Mouse (Mus musculus): ENCODE results near the gene Ell3. TPM values are rescaled to one million over a fixed set of nuclear protein-coding genes. Genes with fewer than 3 reads are reported as not detected.
"Not testable (repeated sequence)": the region's sequence is repeated elsewhere in the genome, so short reads cannot be mapped to it uniquely, and the experiment has no call there.

Ell3 gene
- polyA plus RNA-seq, 1 experiment: 17.2 TPM

DNA sequence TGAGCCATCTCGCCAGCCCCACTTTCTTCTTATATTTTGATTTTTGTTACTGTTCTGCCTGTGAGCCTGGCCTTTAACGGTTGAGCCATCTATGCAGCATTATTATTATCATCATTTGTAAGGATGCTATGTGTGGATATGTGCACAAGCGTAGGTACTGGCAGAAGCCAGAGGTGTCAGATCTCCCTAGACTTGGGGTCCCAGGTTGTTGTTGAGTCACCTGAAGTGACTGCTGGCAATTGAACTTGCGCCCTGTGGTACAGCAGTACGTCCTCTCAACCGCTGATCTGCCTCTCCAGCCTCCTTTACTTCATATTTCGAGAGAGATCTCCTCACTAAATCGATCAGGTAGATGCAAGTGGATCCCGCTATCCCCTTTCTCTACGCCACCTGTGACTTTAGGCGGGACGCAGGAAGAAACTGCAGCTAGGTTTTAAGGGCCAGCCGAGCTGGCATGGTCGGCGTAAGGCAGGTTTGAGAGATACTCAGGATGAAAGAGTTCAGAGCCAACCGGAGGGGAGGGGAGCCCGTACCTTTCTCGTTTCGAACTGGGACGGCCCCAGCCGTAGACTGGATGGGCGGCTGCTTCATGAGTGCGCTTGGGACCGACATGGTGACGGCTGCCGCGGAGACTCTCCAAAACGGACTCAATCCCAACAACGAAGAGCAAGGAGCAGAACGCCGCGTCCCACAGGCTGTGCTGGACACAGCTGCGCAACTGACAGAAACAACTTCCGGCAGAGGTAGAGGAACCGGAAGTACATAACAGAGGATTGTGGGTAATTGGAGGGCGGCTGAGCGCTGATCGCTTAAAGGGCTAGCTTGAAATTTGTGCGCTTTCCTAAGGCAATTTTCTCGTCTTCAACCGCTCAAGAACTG lies 29.5 kb upstream of the Ell3 start, which contains the start of gene Mfap1b:
Gene Mfap1b (minus strand): TSS at position 767 of the 879 bp plus-strand sequence.
- peak; percentile 82 for TF ChIP-seq POLR2A (IDR thresholded peaks at IDR 0.05; ENCODE audit: low read depth, low read length)
- Histone ChIP-seq H3K4me3 (ENCODE audit: insufficient read depth, low read depth, low read length) (peak within 1 kb of the TSS; percentile 95), H3K27ac (ENCODE audit: insufficient read depth, low read depth, low read length) (peak within 1 kb of the TSS; percentile 48; the same call in 1 of the 2 replicates)
- not testable (repeated sequence) for H3K36me3 ChIP-seq (ENCODE audit: control insufficient read depth, insufficient read depth, low read length); H3K27me3 ChIP-seq (replicated peaks; ENCODE audit: control insufficient read depth, insufficient read depth, low read length); H3K4me1 ChIP-seq (ENCODE audit: control insufficient read depth, insufficient read depth, low read length)
- 5% methylated on average over 41 of the region's 41 CpGs for WGBS
- peak; percentile 93 for DNase-seq

DNA sequence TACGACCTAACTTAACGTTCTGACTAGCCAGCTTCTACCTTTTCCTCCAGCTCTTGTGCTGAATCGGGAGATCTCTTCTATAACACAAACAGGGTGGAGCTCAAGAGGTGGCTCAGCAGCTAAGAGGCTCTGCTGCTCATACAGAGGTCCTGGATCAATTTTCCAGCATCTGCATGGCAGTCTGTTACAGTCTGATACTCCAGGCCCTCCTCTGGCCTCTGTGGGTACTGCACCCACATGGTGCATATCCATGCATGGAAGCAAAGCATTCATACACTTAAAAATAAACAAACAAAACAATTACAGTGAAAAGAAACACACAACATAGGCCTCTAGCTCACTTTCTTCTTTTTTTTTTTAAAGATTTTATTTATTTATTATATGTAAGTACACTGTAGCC lies 28.7 kb upstream of the Ell3 start:
- not testable (repeated sequence) for H3K4me1 ChIP-seq (ENCODE audit: control insufficient read depth, insufficient read depth, low read length); H3K27me3 ChIP-seq (replicated peaks; ENCODE audit: control insufficient read depth, insufficient read depth, low read length); H3K4me3 ChIP-seq (ENCODE audit: insufficient read depth, low read depth, low read length); H3K36me3 ChIP-seq (ENCODE audit: control insufficient read depth, insufficient read depth, low read length); H3K27ac ChIP-seq (ENCODE audit: insufficient read depth, low read depth, low read length); DNase-seq
- WGBS: 90% methylated on average over 3 of the region's 3 CpGs

DNA sequence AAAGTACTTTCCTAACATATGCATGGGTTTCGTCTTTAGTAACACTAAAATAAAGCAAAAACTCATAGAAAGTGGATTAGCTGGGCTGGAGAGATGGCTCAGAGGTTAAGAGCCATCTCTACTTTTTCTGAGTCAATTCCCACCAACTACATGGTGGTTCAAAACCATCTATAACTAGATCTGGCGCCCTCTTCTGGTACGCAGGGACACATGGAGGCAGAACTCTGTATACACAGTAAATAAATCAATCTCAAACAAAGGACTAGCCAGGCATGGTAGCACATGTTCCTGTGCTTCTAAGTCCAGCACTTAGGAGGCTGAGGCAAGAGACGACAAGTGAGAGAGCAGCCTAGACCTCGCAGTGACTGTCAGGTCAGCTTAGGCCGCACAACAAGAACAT lies 24.9 kb upstream of the Ell3 start:
- H3K4me1 ChIP-seq (ENCODE audit: control insufficient read depth, insufficient read depth, low read length); DNase-seq: not testable (repeated sequence)
- WGBS: 88% methylated on average over 1 of the region's 6 CpGs

DNA sequence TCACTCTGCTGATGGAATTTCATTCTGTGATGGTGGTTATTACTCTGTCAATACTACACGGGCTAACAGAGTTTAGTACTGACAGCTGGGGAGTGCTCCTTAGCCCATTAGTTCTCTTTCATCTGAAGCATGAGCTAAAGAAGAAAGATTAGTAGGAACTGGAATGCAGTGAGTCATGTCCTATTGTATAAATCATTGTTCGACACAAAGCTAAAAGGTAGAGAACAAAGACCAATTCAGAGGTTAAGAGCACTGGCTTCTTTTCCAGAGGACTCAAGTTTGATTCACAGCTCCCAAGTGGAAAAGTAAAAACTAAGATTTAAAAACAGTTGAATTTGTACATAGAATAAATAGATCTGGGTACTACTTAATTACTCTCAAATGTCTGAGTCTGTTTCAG lies 16.0 kb upstream of the Ell3 start:
- H3K27me3 ChIP-seq (replicated peaks; ENCODE audit: control insufficient read depth, insufficient read depth, low read length): no peaks in the 10 kb centered on the region
- H3K27ac ChIP-seq (ENCODE audit: insufficient read depth, low read depth, low read length): no peak overlapping the region
- H3K36me3 ChIP-seq (ENCODE audit: control insufficient read depth, insufficient read depth, low read length): no peaks in the 10 kb centered on the region
- DNase-seq: no peak
- H3K4me1 ChIP-seq (ENCODE audit: control insufficient read depth, insufficient read depth, low read length): peaks cover 7% of the 10 kb centered on the region; the same call in 1 of the 2 replicates
- no peak for TF ChIP-seq POLR2A (IDR thresholded peaks at IDR 0.05; ENCODE audit: low read depth, low read length)
- TF ChIP-seq CTCF (conservative IDR thresholded peaks at IDR 0.05; ENCODE audit: insufficient read depth, insufficient read length, low read depth, low read length): no peak
- 45% methylated on average over 2 of the region's 2 CpGs for WGBS
- no peak overlapping the region for H3K4me3 ChIP-seq (ENCODE audit: insufficient read depth, low read depth, low read length)

More for the DNA sequence above, 24.9 kb upstream of the Ell3 start:
- not testable (repeated sequence) for H3K36me3 ChIP-seq (ENCODE audit: control insufficient read depth, insufficient read depth, low read length); H3K27ac ChIP-seq (ENCODE audit: insufficient read depth, low read depth, low read length); H3K4me3 ChIP-seq (ENCODE audit: insufficient read depth, low read depth, low read length); H3K27me3 ChIP-seq (replicated peaks; ENCODE audit: control insufficient read depth, insufficient read depth, low read length)

DNA sequence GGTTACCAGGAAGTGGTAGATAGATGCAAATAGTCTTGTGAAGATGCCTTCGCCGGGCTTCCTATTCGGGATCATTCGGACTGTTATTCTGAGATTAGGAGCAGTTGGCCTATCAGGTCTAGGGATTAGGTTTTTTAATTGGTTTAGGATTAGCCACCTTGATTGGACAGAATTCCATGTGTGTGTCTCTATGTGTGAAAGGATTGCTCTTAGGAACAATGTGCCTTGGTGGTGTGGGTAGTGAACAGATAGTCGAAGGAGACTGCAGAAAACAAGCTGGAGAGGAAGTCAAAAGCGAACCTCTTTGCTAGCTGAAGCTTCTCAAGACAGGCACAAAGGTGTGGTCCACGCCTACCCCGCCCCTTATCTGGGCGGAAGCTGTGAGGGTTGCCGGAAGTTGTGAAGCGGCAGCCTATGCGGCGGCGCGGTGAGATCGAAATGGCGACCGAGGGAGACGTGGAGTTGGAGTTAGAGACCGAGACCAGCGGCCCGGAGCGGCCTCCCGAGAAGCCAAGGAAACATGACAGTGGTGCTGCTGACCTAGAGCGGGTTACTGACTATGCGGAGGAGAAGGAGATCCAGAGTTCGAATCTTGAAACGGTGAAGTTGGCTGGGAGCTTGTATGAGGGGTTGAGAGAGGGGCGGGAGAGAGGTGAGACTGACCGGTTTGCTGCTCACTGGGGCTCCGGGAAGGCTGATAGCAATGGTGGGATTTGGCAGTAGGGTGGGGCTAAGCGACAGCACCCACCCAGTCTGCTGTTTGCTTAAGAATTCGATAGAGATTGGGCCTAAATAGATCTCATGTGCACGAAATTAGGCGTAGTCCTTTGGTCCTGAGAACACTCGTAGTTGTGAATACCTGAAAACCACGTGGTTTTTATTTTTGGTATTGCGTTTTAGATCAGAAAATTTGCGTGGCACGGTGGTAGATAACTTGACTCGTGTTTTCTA lies 12.9 kb upstream of the Ell3 start, which contains the start of gene Serinc4:
Gene Serinc4 (minus strand): TSS at position 90 of the 951 bp plus-strand sequence.
- H3K27me3 ChIP-seq (replicated peaks; ENCODE audit: control insufficient read depth, insufficient read depth, low read length): no peaks in the 10 kb centered on the region
- TF ChIP-seq POLR2A (IDR thresholded peaks at IDR 0.05; ENCODE audit: low read depth, low read length) (peak; percentile 77), CTCF (conservative IDR thresholded peaks at IDR 0.05; ENCODE audit: insufficient read depth, insufficient read length, low read depth, low read length) (no peak)
- 4% methylated on average over 41 of the region's 41 CpGs for WGBS
- peak within 1 kb of the TSS; percentile 74 for H3K4me3 ChIP-seq (ENCODE audit: insufficient read depth, low read depth, low read length)
- DNase-seq: peak; percentile 91
- H3K4me1 ChIP-seq (ENCODE audit: control insufficient read depth, insufficient read depth, low read length): peaks cover 10% of the 10 kb centered on the region; the same call in 1 of the 2 replicates
- H3K27ac ChIP-seq (ENCODE audit: insufficient read depth, low read depth, low read length): peak within 1 kb of the TSS; percentile 33; the same call in 1 of the 2 replicates
- H3K36me3 ChIP-seq (ENCODE audit: control insufficient read depth, insufficient read depth, low read length): no peaks in the 10 kb centered on the region; the same call in 1 of the 2 replicates

DNA sequence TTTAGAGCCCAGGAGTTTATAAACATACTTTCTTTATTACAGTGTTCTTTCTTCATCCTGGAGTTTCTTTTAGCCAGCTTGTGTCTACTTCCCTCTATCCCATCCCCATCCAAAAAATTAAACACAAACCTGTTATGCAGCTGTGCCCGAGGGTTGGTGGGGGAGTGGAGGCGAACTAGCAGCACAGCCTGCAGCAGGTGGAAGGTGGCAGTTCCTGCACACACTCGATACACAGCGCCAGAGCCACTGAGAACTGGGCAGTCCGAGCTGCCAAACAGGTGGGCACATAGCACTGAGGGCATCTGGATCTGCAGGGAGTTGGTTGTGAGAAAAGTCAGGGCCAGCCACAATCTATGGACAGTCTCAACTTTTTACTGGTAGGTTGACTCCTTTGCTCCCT lies 11.5 kb upstream of the Ell3 start:
- no peak overlapping the region for H3K4me3 ChIP-seq (ENCODE audit: insufficient read depth, low read depth, low read length)
- TF ChIP-seq POLR2A (IDR thresholded peaks at IDR 0.05; ENCODE audit: low read depth, low read length) (no peak), CTCF (conservative IDR thresholded peaks at IDR 0.05; ENCODE audit: insufficient read depth, insufficient read length, low read depth, low read length) (no peak)
- 73% methylated on average over 5 of the region's 5 CpGs for WGBS

DNA sequence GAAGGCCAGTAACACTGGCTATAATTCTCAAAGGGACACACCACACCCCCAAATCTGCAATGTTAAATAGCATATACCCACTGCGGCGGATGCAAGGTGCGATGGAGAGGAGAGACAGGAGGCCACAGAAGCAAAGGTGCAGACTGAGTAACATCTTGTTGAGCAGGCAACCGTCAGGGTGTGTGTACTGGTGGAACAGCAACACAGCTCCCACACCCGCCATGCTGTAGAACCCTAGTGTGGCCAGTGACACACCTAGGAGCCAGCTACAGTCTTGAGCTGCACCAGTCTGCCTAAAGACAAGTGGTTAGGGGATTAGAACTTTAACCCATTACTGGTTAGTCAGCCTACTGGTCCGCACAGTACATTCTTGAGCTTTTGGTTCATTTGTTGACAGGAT lies 9.8 kb upstream of the Ell3 start:
- H3K4me3 ChIP-seq (ENCODE audit: insufficient read depth, low read depth, low read length): no peak overlapping the region
- H3K4me1 ChIP-seq (ENCODE audit: control insufficient read depth, insufficient read depth, low read length): peaks cover 19% of the 10 kb centered on the region; the same call in 1 of the 2 replicates
- H3K27me3 ChIP-seq (replicated peaks; ENCODE audit: control insufficient read depth, insufficient read depth, low read length): no peaks in the 10 kb centered on the region
- no peak for DNase-seq
- H3K36me3 ChIP-seq (ENCODE audit: control insufficient read depth, insufficient read depth, low read length): peaks cover 4% of the 10 kb centered on the region
- WGBS: 94% methylated on average over 6 of the region's 6 CpGs
- no peak for TF ChIP-seq CTCF (conservative IDR thresholded peaks at IDR 0.05; ENCODE audit: insufficient read depth, insufficient read length, low read depth, low read length)
- TF ChIP-seq POLR2A (IDR thresholded peaks at IDR 0.05; ENCODE audit: low read depth, low read length): no peak
- no peak overlapping the region for H3K27ac ChIP-seq (ENCODE audit: insufficient read depth, low read depth, low read length)

More for the DNA sequence above, 11.5 kb upstream of the Ell3 start:
- peaks cover 4% of the 10 kb centered on the region for H3K36me3 ChIP-seq (ENCODE audit: control insufficient read depth, insufficient read depth, low read length)
- DNase-seq: no peak
- H3K27ac ChIP-seq (ENCODE audit: insufficient read depth, low read depth, low read length): no peak overlapping the region
- no peaks in the 10 kb centered on the region for H3K27me3 ChIP-seq (replicated peaks; ENCODE audit: control insufficient read depth, insufficient read depth, low read length)
- peaks cover 16% of the 10 kb centered on the region; the same call in 1 of the 2 replicates for H3K4me1 ChIP-seq (ENCODE audit: control insufficient read depth, insufficient read depth, low read length)

All from kidney, adult 2 months (tissue).